Mouse (Mus musculus) midbrain, embryonic 11.5 days (tissue): ENCODE data around the gene Dock3. TPM values are rescaled to one million over a fixed set of nuclear protein-coding genes. Genes with fewer than 3 reads are reported as not detected.

Experiments
- microRNA-seq: library from miRNA; unstranded; fragments of <30 nt; microRNA quantifications from one replicate; pipeline ENCODE4, GENCODE M21; 2017
- polyA plus RNA-seq: library from polyadenylated mRNA; unstranded; fragments of >200 nt; fragmentation: Nextera tagmentation; extraction: Ambion mirVana; gene quantifications from 2 replicates; pipeline ENCODE4 v1.2.1, GENCODE M21; 2014

Dock3 gene
- polyA plus RNA-seq, 1 experiment from 2014 or later: 9.3 TPM

Small RNA genes lying within 50 kb of the gene (microRNA-seq; reads per million reads assigned to microRNA genes)
- not detected for gene Gm22238

Other genes with a start within 250 kb of the Dock3 start
- 2.5 and 2.7 TPM in 2 replicates for gene Mapkapk3, start 58.0 kb upstream of the Dock3 start, polyA plus RNA-seq
- gene Cish, start 64.1 kb upstream of the Dock3 start, polyA plus RNA-seq: 4.0 and 4.2 TPM in 2 replicates
- gene Hemk1, start 106.4 kb upstream of the Dock3 start, polyA plus RNA-seq: 9.9 and 10.7 TPM in 2 replicates
- gene 6430571L13Rik, start 108.7 kb upstream of the Dock3 start, polyA plus RNA-seq: 2.0 and 2.3 TPM in 2 replicates
- gene Cacna2d2, start 167.7 kb upstream of the Dock3 start, polyA plus RNA-seq: 1.3 and 1.7 TPM in 2 replicates